Comparison of ENCODE assay signal across 8 mouse cellular contexts in genomic region chr8:48481709-48482671, GRCm38 (mm10).
DNase-seq lines count a peak whose midpoint lies in the region; ATAC-seq lines count a peak whose summit lies in the region.
"Had no signal": no experiment of that assay in that cellular context is flagged by ENCODE, and none has a peak within 500 bp of the region (broad histone marks: within the 10 kb centered on the region; RNA-seq: fewer than 3 reads in every experiment).

No protein-coding gene starts in this region.

- WGBS in embryonic facial prominence, embryonic 14.5 days = 46% methylated on average over 33 of the region's 33 CpGs
- WGBS in heart, embryonic 11.5 days (ENCODE audit: insufficient replicate concordance) = 68% methylated on average over 33 of the region's 33 CpGs
- WGBS in limb, embryonic 13.5 days = 37% methylated on average over 33 of the region's 33 CpGs

- 0 out of 2 replicates have a peak, but pooled peaks cover 6% of the 10 kb centered on the region for H3K36me3 ChIP-seq in embryonic facial prominence, embryonic 14.5 days (ENCODE audit: control insufficient read depth, insufficient read depth, low read length)
- H3K36me3 ChIP-seq in heart, embryonic 11.5 days (ENCODE audit: control insufficient read depth, insufficient read depth, low read length) = no peaks in the 10 kb centered on the region
- H3K36me3 ChIP-seq in limb, embryonic 13.5 days = peaks cover 6% of the 10 kb centered on the region; the same call in 1 of the 2 replicates

- peak overlapping the region; percentile 80 for H3K27ac ChIP-seq in embryonic facial prominence, embryonic 14.5 days (replicated peaks; ENCODE audit: low read depth, low read length)
- 0 out of 2 replicates have a peak overlapping the region, but pooled peaks have one; percentile 41 for H3K27ac ChIP-seq in heart, embryonic 11.5 days (ENCODE audit: low read depth, low read length)
- H3K27ac ChIP-seq in limb, embryonic 13.5 days = peak overlapping the region; percentile 88
- H3K27ac ChIP-seq: midbrain, embryonic 12.5 days had no signal

- H3K4me1 ChIP-seq in embryonic facial prominence, embryonic 14.5 days (ENCODE audit: control insufficient read depth, insufficient read depth, low read length) = peaks cover 11% of the 10 kb centered on the region
- no peaks in the 10 kb centered on the region for H3K4me1 ChIP-seq in heart, embryonic 11.5 days (ENCODE audit: control insufficient read depth, insufficient read depth, low read length)
- H3K4me1 ChIP-seq in limb, embryonic 13.5 days = peaks cover 26% of the 10 kb centered on the region

- no peaks in the 10 kb centered on the region for H3K9me3 ChIP-seq in embryonic facial prominence, embryonic 14.5 days (ENCODE audit: control insufficient read depth, low read length)
- H3K9me3 ChIP-seq in heart, embryonic 11.5 days (replicated peaks; ENCODE audit: control insufficient read depth, low read length) = no peaks in the 10 kb centered on the region
- no peaks in the 10 kb centered on the region for H3K9me3 ChIP-seq in limb, embryonic 13.5 days
- H3K9me3 ChIP-seq: midbrain, embryonic 12.5 days had no signal

- peak overlapping the region; percentile 35 for H3K4me2 ChIP-seq in embryonic facial prominence, embryonic 14.5 days (ENCODE audit: low read depth, low read length)
- peak overlapping the region; percentile 32 for H3K4me2 ChIP-seq in heart, embryonic 11.5 days
- peak overlapping the region; percentile 57 for H3K4me2 ChIP-seq in limb, embryonic 13.5 days (replicated peaks)
- H3K4me2 ChIP-seq: midbrain, embryonic 12.5 days had no signal

- H3K4me3 ChIP-seq in embryonic facial prominence, embryonic 14.5 days (ENCODE audit: low read depth, low read length) = no peak overlapping the region; the same call in 1 of the 2 replicates
- H3K4me3 ChIP-seq in heart, embryonic 11.5 days (ENCODE audit: low read depth, low read length) = no peak overlapping the region
- peak overlapping the region; percentile 15; the same call in 1 of the 2 replicates for H3K4me3 ChIP-seq in limb, embryonic 13.5 days
- H3K4me3 ChIP-seq: midbrain, embryonic 12.5 days had no signal

- no peaks in the 10 kb centered on the region for H3K27me3 ChIP-seq in embryonic facial prominence, embryonic 14.5 days (replicated peaks; ENCODE audit: control insufficient read depth, insufficient read depth, low read length)
- H3K27me3 ChIP-seq in heart, embryonic 11.5 days (ENCODE audit: control insufficient read depth, insufficient read depth, low read length) = no peaks in the 10 kb centered on the region
- no peaks in the 10 kb centered on the region for H3K27me3 ChIP-seq in limb, embryonic 13.5 days

- H3K9ac ChIP-seq in embryonic facial prominence, embryonic 14.5 days (ENCODE audit: low read depth, low read length) = no peak overlapping the region; the same call in 1 of the 2 replicates
- no peak overlapping the region for H3K9ac ChIP-seq in heart, embryonic 11.5 days (ENCODE audit: low read depth, low read length)
- no peak overlapping the region for H3K9ac ChIP-seq in limb, embryonic 13.5 days
- H3K9ac ChIP-seq: midbrain, embryonic 12.5 days had no signal

- peak; percentile 87 for ATAC-seq in embryonic facial prominence, embryonic 14.5 days (ENCODE audit: low read depth)
- ATAC-seq in heart, embryonic 11.5 days (replicated peaks; ENCODE audit: insufficient number of reproducible peaks, low FRiP score, low TSS enrichment) = no peak
- peak; percentile 88 for ATAC-seq in limb, embryonic 13.5 days (ENCODE audit: low FRiP score, low read depth)

- peak; percentile 5 to 23 for DNase-seq in layer of hippocampus, adult 18-20 months (ENCODE audit: low spot score in 2 of 2)
- DNase-seq in layer of hippocampus, postnatal 36 days = no peak
- peak; percentile 91 for DNase-seq in embryonic facial prominence, embryonic 14.5 days (ENCODE audit: low spot score)
- DNase-seq in thymus, postnatal 0 days (ENCODE audit: low spot score) = no peak
- no peak for DNase-seq in retina, postnatal 1 day

Comparison
In these comparisons a context has a peak if more than half of its experiments do, and no peak if none do; other contexts are left out.
1. DNase-seq: peak in layer of hippocampus, adult 18-20 months (2 of 2) and embryonic facial prominence, embryonic 14.5 days (single experiment); none in layer of hippocampus, postnatal 36 days (0 of 2), thymus, postnatal 0 days (single experiment) and retina, postnatal 1 day (single experiment).
2. Peak in every context shown above with its lines, with median percentiles within 50 percentile points of each other: H3K27ac ChIP-seq and H3K4me2 ChIP-seq.